Mouse (Mus musculus) embryonic facial prominence, embryonic 13.5 days (tissue): ENCODE data around the gene Pld1. TPM values are rescaled to one million over a fixed set of nuclear protein-coding genes. Genes with fewer than 3 reads are reported as not detected.

Experiments
- ATAC-seq: fragments of 200-750 bp; cut with Nextera tagmentation; 2 replicates; pipeline ENCODE4 v1.8.0; 2017; ENCODE audit warnings: low read depth; ENCODE audit not compliant: insufficient number of reproducible peaks, insufficient read depth, low FRiP score, low TSS enrichment
- H3K27ac ChIP-seq: fragments of 300-500 bp; sonication (generic); 2 replicates; pipeline ENCODE4 v1.5.1; 2015; ENCODE audit warnings: moderate library complexity, mild to moderate bottlenecking, inconsistent platforms
- H3K27me3 ChIP-seq: fragments of 300-500 bp; sonication (generic); 2 replicates; pipeline ENCODE4 v1.6.1; 2015; ENCODE audit warnings: mild to moderate bottlenecking, inconsistent platforms
- H3K36me3 ChIP-seq: fragments of 300-500 bp; sonication (generic); 2 replicates; pipeline ENCODE4 v1.6.1; 2015; ENCODE audit warnings: mild to moderate bottlenecking, inconsistent platforms
- H3K4me1 ChIP-seq: fragments of 300-500 bp; sonication (generic); 2 replicates; pipeline ENCODE4 v1.6.1; 2015; ENCODE audit warnings: inconsistent platforms
- H3K4me2 ChIP-seq: fragments of 300-500 bp; sonication (generic); 2 replicates; pipeline ENCODE4 v1.6.1; 2015; ENCODE audit warnings: moderate library complexity, mild to moderate bottlenecking, inconsistent platforms
- H3K4me3 ChIP-seq: fragments of 300-500 bp; sonication (generic); 2 replicates; pipeline ENCODE4 v1.5.1; 2015; ENCODE audit warnings: mild to moderate bottlenecking, inconsistent platforms
- H3K9ac ChIP-seq: fragments of 300-500 bp; sonication (generic); 2 replicates; pipeline ENCODE4 v1.6.1; 2015; ENCODE audit warnings: mild to moderate bottlenecking, inconsistent platforms
- H3K9me3 ChIP-seq: fragments of 300-500 bp; sonication (generic); 2 replicates; pipeline ENCODE4 v1.6.1; 2016; ENCODE audit warnings: inconsistent platforms
- WGBS: fragments of 180-500 bp; shearing (Covaris S2); methylation state at CpG from one replicate; pipeline ENCODE4 v1.1.7; 2015; ENCODE audit warnings: mixed read lengths; 5-methylcytosine and 5-hydroxymethylcytosine counted together
- polyA plus RNA-seq: library from polyadenylated mRNA; unstranded; fragments of >200 nt; fragmentation: Nextera tagmentation; extraction: Ambion mirVana; gene quantifications from 2 replicates; pipeline ENCODE4 v1.2.1, GENCODE M21; 2015

Gene Pld1
- polyA plus RNA-seq, 1 experiment from 2014 or later, result 4.6 TPM

GRCm38 (mm10) chr3:27949175-27949872 is 10.8 kb downstream of the Pld1 start:
- no peak overlapping the region for H3K9ac ChIP-seq
- H3K27ac ChIP-seq, result no peak overlapping the region
- no peaks in the 10 kb centered on the region for H3K9me3 ChIP-seq
- 60% methylated on average over 5 of the region's 5 CpGs for WGBS
- no peaks in the 10 kb centered on the region for H3K36me3 ChIP-seq
- no peaks in the 10 kb centered on the region for H3K27me3 ChIP-seq
- H3K4me2 ChIP-seq, result no peak overlapping the region
- no peak for ATAC-seq
- H3K4me3 ChIP-seq, result no peak overlapping the region
- peaks cover 17% of the 10 kb centered on the region for H3K4me1 ChIP-seq

DNA sequence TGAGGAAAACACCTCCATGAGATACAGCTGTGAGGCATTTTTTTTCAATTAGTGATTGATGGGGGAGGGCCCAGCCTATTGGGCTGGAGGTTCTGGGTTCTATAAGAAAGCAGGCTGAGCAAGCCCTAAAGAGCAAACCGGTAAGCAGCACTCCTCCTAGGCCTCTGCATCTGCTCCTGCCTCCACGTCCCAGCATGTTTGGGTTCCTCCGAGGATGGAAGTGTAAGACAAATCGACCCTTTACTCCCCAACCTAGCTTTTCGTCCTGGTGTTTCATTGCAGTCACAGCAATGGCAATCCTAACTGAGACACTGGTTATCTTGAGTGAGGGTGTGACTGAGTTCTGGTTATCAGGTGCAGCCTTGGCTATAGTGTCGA is 11.4 kb downstream of the Pld1 start:
- H3K27ac ChIP-seq, result no peak overlapping the region
- WGBS, result 83% methylated on average over 6 of the region's 6 CpGs
- H3K4me3 ChIP-seq, result no peak overlapping the region
- H3K27me3 ChIP-seq, result no peaks in the 10 kb centered on the region
- no peak for ATAC-seq
- H3K9me3 ChIP-seq, result no peaks in the 10 kb centered on the region
- no peaks in the 10 kb centered on the region for H3K36me3 ChIP-seq
- peaks cover 17% of the 10 kb centered on the region for H3K4me1 ChIP-seq
- no peak overlapping the region for H3K9ac ChIP-seq
- no peak overlapping the region for H3K4me2 ChIP-seq

- no peak for ATAC-seq
- Histone ChIP-seq H3K4me2 (no peak overlapping the region), H3K27ac (no peak overlapping the region)
These were observed 12.2 kb downstream of the Pld1 start for GRCm38 (mm10) chr3:27950726-27951125.

DNA sequence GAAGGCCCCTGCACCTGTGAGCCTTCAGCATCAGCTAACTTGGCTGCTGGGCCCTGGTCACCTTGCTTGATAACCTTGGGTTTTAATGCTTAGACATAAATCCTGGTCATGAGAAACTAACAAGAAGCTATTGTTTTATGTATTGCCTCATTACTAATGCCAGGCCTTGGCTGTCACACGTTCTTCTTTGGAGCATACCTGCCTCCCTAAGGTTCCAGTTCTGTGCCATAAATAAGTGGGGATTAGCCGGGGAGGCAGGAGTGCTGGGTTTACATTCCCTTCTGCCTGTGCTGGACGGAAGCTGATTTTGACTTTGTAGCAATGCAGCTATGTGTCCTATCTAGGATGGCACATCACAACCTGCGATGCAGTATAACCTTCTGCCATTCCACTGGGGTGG is 13.2 kb downstream of the Pld1 start:
- H3K27me3 ChIP-seq, result no peaks in the 10 kb centered on the region
- no peak overlapping the region for H3K9ac ChIP-seq
- H3K4me3 ChIP-seq, result no peak overlapping the region
- H3K27ac ChIP-seq, result no peak overlapping the region
- H3K36me3 ChIP-seq, result no peaks in the 10 kb centered on the region
- H3K4me2 ChIP-seq, result no peak overlapping the region
- H3K4me1 ChIP-seq, result peaks cover 17% of the 10 kb centered on the region
- no peaks in the 10 kb centered on the region for H3K9me3 ChIP-seq
- WGBS, result 85% methylated on average over 4 of the region's 4 CpGs
- ATAC-seq, result no peak

More at GRCm38 (mm10) chr3:27950726-27951125, 12.2 kb downstream of the Pld1 start:
- Histone ChIP-seq H3K36me3 (no peaks in the 10 kb centered on the region), H3K9ac (no peak overlapping the region), H3K4me3 (no peak overlapping the region), H3K4me1 (peaks cover 17% of the 10 kb centered on the region), H3K27me3 (no peaks in the 10 kb centered on the region), H3K9me3 (no peaks in the 10 kb centered on the region)
- 88% methylated on average over 2 of the region's 2 CpGs for WGBS

DNA sequence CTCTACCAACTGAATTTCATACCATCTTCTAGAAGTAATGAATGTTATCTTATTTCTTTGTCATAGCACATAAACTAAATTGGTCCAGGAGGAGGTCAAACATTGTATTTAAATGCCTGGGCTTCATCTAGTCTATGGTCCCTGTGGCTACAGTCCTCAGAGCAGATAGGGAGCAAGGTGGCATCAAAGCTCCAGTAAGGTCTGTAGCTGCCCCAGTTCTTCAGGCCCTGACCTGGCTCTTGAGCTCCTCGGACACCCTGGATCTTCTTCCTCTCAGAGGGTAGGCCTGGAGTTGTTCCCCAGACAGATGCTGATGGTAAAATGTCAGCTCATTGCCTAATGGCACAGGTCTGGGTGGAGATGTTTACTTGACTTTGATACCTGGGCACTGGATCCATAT is 17.5 kb downstream of the Pld1 start:
- Histone ChIP-seq H3K4me3 (no peak overlapping the region), H3K9me3 (no peaks in the 10 kb centered on the region), H3K27ac (no peak overlapping the region), H3K27me3 (no peaks in the 10 kb centered on the region), H3K9ac (no peak overlapping the region), H3K4me1 (no peaks in the 10 kb centered on the region), H3K4me2 (no peak overlapping the region), H3K36me3 (no peaks in the 10 kb centered on the region)
- WGBS, result 93% methylated on average over 1 of the region's 1 CpGs
- ATAC-seq, result no peak

DNA sequence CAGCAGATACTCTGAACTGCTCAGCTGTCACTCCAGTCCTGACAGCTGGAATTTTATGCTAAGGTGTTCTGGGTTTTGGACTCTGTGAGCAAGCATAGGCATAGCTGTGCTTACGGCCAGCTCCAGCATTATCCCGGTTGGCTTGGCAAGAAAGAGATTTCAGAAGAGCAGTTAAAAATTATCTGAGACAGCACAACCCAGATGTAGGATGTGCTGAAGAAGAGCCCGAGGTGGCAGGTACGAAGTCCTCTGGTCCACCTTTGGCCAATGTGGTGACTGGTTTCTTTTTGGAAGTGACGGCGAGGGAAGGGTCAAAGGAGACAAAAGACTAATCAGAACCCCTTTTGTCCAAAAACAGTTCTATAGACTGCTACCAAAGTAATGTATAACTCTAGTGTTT is 20.7 kb downstream of the Pld1 start:
- Histone ChIP-seq H3K27ac (no peak overlapping the region), H3K9ac (no peak overlapping the region), H3K36me3 (no peaks in the 10 kb centered on the region), H3K4me1 (peaks cover 7% of the 10 kb centered on the region), H3K4me2 (no peak overlapping the region), H3K9me3 (no peaks in the 10 kb centered on the region), H3K27me3 (no peaks in the 10 kb centered on the region), H3K4me3 (no peak overlapping the region)
- 84% methylated on average over 6 of the region's 6 CpGs for WGBS
- no peak for ATAC-seq

DNA sequence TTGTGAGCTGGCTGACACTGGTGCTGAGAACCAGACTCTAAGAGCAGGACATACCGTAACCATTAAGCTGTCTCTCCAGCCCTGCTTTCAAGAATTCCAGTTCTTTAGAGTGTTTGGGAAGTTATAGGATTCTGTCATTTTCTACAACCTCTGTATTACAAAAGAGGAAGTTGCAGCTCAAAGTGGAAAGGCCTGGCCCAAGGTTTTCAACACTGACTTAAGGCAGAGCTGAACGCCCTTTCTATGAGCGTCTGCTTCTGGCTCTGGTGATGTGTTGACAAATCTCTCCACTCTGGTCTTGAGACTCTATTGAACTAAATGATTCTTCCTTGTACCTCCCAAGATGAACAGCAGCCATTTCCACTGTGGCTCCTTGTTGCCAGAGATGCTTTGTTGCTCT is 22.7 kb downstream of the Pld1 start:
- H3K4me3 ChIP-seq, result no peak overlapping the region
- H3K36me3 ChIP-seq, result no peaks in the 10 kb centered on the region
- H3K27me3 ChIP-seq, result no peaks in the 10 kb centered on the region
- ATAC-seq, result no peak
- H3K4me1 ChIP-seq, result peaks cover 21% of the 10 kb centered on the region
- H3K4me2 ChIP-seq, result no peak overlapping the region
- H3K9ac ChIP-seq, result no peak overlapping the region
- no peak overlapping the region for H3K27ac ChIP-seq
- no peaks in the 10 kb centered on the region for H3K9me3 ChIP-seq
- WGBS, result 90% methylated on average over 3 of the region's 3 CpGs

DNA sequence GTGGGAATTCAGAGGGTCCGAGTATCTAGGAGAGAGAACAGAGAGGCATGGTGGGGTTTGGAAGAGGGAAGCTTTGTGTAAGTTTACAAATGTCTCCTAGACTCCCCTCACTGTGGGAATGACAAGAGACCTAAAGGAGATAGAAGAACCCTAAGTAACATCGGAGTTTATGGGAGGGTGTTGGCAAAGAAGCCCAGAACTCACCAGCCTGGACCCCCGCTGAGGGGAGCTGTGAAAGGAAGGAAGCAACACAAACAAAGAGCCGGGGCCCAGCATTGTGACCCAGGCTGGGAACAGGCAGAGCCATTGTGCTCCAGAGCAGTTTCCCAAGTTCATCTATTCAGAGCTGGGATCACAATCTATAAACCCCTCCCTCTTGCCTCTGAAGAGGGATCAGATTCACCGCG is 25.3 kb downstream of the Pld1 start:
- Histone ChIP-seq H3K9ac (no peak overlapping the region), H3K9me3 (no peaks in the 10 kb centered on the region), H3K4me1 (peaks cover 27% of the 10 kb centered on the region), H3K4me3 (no peak overlapping the region), H3K4me2 (no peak overlapping the region), H3K27ac (no peak overlapping the region), H3K36me3 (no peaks in the 10 kb centered on the region), H3K27me3 (no peaks in the 10 kb centered on the region)
- ATAC-seq, result no peak
- WGBS, result 38% methylated on average over 6 of the region's 6 CpGs

- no peak overlapping the region for H3K4me3 ChIP-seq
- 67% methylated on average over 8 of the region's 8 CpGs for WGBS
These were observed 30.2 kb downstream of the Pld1 start for GRCm38 (mm10) chr3:27968671-27969070.

DNA sequence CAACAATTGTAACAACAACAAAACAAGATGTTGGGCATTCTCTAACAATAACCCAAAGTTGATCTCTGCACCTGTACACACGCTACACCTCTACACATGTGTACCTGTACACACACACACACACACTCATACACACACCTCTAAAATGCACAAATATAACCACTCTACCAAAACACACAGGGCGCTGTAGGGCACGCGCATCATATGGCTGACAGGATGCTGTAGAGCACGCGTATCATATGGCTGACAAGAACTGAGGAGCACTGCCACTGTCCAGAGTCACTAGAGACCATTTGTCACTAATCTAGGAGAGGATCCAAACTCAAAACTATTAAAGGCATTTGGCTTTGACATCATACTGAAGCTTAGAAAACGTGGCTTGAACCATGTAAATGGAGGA is 35.4 kb downstream of the Pld1 start:
- Histone ChIP-seq H3K9ac (no peak overlapping the region), H3K4me1 (no peaks in the 10 kb centered on the region), H3K36me3 (no peaks in the 10 kb centered on the region), H3K27me3 (no peaks in the 10 kb centered on the region), H3K27ac (no peak overlapping the region), H3K9me3 (no peaks in the 10 kb centered on the region), H3K4me3 (no peak overlapping the region), H3K4me2 (no peak overlapping the region)
- ATAC-seq, result no peak
- WGBS, result 80% methylated on average over 7 of the region's 7 CpGs

More at GRCm38 (mm10) chr3:27968671-27969070, 30.2 kb downstream of the Pld1 start:
- Histone ChIP-seq H3K36me3 (no peaks in the 10 kb centered on the region), H3K9me3 (no peaks in the 10 kb centered on the region), H3K4me2 (no peak overlapping the region), H3K27ac (no peak overlapping the region), H3K4me1 (peaks cover 27% of the 10 kb centered on the region), H3K9ac (no peak overlapping the region), H3K27me3 (no peaks in the 10 kb centered on the region)
- no peak for ATAC-seq

GRCm38 (mm10) chr3:27974981-27975380 is 36.5 kb downstream of the Pld1 start:
- Histone ChIP-seq H3K27ac (no peak overlapping the region), H3K4me2 (no peak overlapping the region), H3K36me3 (no peaks in the 10 kb centered on the region), H3K9ac (no peak overlapping the region), H3K9me3 (no peaks in the 10 kb centered on the region), H3K27me3 (no peaks in the 10 kb centered on the region), H3K4me1 (no peaks in the 10 kb centered on the region), H3K4me3 (no peak overlapping the region)
- ATAC-seq, result no peak
- 87% methylated on average over 3 of the region's 3 CpGs for WGBS

DNA sequence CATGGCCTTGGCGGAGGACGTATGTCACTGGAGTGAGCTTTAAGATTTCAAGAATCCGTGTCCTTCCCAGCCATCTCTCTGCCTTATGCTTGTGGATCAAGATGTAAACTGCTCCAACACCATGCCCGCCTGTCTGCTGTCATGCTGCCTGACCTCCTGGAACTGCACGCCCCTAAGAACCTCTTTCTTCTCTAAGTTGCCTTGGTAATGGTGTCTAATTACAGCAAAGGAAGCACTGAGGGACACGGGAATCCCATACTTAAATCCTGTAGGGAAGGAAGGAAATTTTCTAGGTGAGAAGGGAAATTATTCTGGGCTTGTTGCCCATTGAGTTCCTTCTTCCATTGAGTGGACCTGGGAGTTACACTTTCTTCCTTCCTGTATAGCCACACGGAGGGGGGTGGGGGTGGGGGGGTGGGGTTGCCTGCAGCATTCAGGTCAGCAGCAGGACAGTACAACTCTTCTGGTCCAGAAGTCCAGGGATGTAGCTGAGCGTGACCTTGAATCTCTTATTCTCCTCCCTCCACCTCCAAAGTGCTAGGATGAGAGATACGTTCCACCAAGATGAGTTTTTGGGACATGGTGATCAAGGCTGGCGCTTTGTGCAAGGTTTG is 38.5 kb downstream of the Pld1 start:
- H3K36me3 ChIP-seq, result no peaks in the 10 kb centered on the region
- H3K4me2 ChIP-seq, result no peak overlapping the region
- H3K4me1 ChIP-seq, result no peaks in the 10 kb centered on the region
- H3K9me3 ChIP-seq, result no peaks in the 10 kb centered on the region
- H3K27ac ChIP-seq, result no peak overlapping the region
- no peak overlapping the region for H3K9ac ChIP-seq
- H3K4me3 ChIP-seq, result no peak overlapping the region
- no peaks in the 10 kb centered on the region for H3K27me3 ChIP-seq
- ATAC-seq, result no peak
- 67% methylated on average over 10 of the region's 10 CpGs for WGBS
